In genomic region chr19:10144464-10144863, GRCm38 (mm10) we compare ENCODE assay signal across 24 mouse cellular contexts. TPM values are rescaled to one million over a fixed set of nuclear protein-coding genes. Genes with fewer than 3 reads are reported as not detected.
DNase-seq lines count a peak whose midpoint lies in the region; ATAC-seq and TF ChIP-seq lines count a peak whose summit lies in the region.
"Had no signal": no experiment of that assay in that cellular context is flagged by ENCODE, and none has a peak within 500 bp of the region (broad histone marks: within the 10 kb centered on the region; RNA-seq: fewer than 3 reads in every experiment).

No protein-coding gene starts in this region.

- no peak for TF ChIP-seq CTCF in E14TG2a.4 (conservative IDR thresholded peaks at IDR 0.05; ENCODE audit: low read length)

- WGBS in forebrain, embryonic 10.5 days: 55% methylated on average over 4 of the region's 4 CpGs
- 53% methylated on average over 4 of the region's 4 CpGs for WGBS in forebrain, embryonic 12.5 days
- 55% methylated on average over 4 of the region's 4 CpGs for WGBS in liver, embryonic 11.5 days
- whole genome bisulfite sequencing in liver, embryonic 12.5 days (ENCODE audit: insufficient replicate concordance): 55% methylated on average over 4 of the region's 4 CpGs

- H3K4me3 ChIP-seq in forebrain, embryonic 10.5 days: no peak overlapping the region
- H3K4me3 ChIP-seq in forebrain, embryonic 12.5 days (replicated peaks): no peak overlapping the region
- no peak overlapping the region for H3K4me3 ChIP-seq in liver, embryonic 11.5 days (ENCODE audit: low read depth, low read length)
- H3K4me3 ChIP-seq in liver, embryonic 12.5 days: no peak overlapping the region
- H3K4me3 ChIP-seq in E14TG2a.4 (replicated peaks; ENCODE audit: low read length): 0 out of 2 replicates have a peak overlapping the region, but pooled peaks have one; percentile 29
- H3K4me3 ChIP-seq: forebrain, embryonic 15.5 days; heart, embryonic 12.5 days; heart, embryonic 15.5 days; hindbrain, embryonic 15.5 days had no signal

- H3K27me3 ChIP-seq in forebrain, embryonic 10.5 days (ENCODE audit: poor library complexity, severe bottlenecking): no peaks in the 10 kb centered on the region
- H3K27me3 ChIP-seq in forebrain, embryonic 12.5 days: no peaks in the 10 kb centered on the region
- no peaks in the 10 kb centered on the region for H3K27me3 ChIP-seq in liver, embryonic 11.5 days (replicated peaks; ENCODE audit: control insufficient read depth, insufficient read depth, low read length)
- H3K27me3 ChIP-seq in liver, embryonic 12.5 days (replicated peaks): peaks cover 4% of the 10 kb centered on the region; the same call in 1 of the 2 replicates
- H3K27me3 ChIP-seq in E14TG2a.4 (ENCODE audit: insufficient read depth, low read length): no peaks in the 10 kb centered on the region
- H3K27me3 ChIP-seq: forebrain, embryonic 15.5 days; heart, embryonic 12.5 days; heart, embryonic 15.5 days; hindbrain, embryonic 15.5 days had no signal

- H3K36me3 ChIP-seq in forebrain, embryonic 10.5 days (replicated peaks): no peaks in the 10 kb centered on the region
- no peaks in the 10 kb centered on the region for H3K36me3 ChIP-seq in forebrain, embryonic 12.5 days (replicated peaks)
- H3K36me3 ChIP-seq in liver, embryonic 11.5 days (ENCODE audit: control insufficient read depth, insufficient read depth, low read length): no peaks in the 10 kb centered on the region
- H3K36me3 ChIP-seq in liver, embryonic 12.5 days: no peaks in the 10 kb centered on the region
- H3K36me3 ChIP-seq in E14TG2a.4 (ENCODE audit: insufficient read depth, low read length): no peaks in the 10 kb centered on the region
- H3K36me3 ChIP-seq: forebrain, embryonic 15.5 days; heart, embryonic 12.5 days; heart, embryonic 15.5 days; hindbrain, embryonic 15.5 days had no signal

- no peak overlapping the region for H3K9ac ChIP-seq in forebrain, embryonic 12.5 days
- H3K9ac ChIP-seq in liver, embryonic 11.5 days (ENCODE audit: low read depth, low read length): no peak overlapping the region
- H3K9ac ChIP-seq in liver, embryonic 12.5 days: no peak overlapping the region
- H3K9ac ChIP-seq: forebrain, embryonic 15.5 days; heart, embryonic 12.5 days; heart, embryonic 15.5 days; hindbrain, embryonic 15.5 days had no signal

- DNase-seq in forebrain, embryonic 10.5 days (ENCODE audit: extremely low spot score, low spot score): no peak
- DNase-seq in liver, embryonic 11.5 days (ENCODE audit: low spot score): peak; percentile 24
- peak; percentile 66 for DNase-seq in R1 (ENCODE audit: low read depth, low spot score)
- no peak for DNase-seq in frontal cortex, postnatal 14 days (ENCODE audit: low spot score in 2 of 2)
- no peak for DNase-seq in cerebellum, postnatal 25 days
- DNase-seq: adrenal gland, adult 2 months; adrenal gland, postnatal 14 days; B cell, adult 2 months; cerebellum, adult 11-12 months; cerebellum, adult 8-10 months; cerebellum, postnatal 10 days; gastrocnemius, postnatal 10 days; gastrocnemius, postnatal 36 days; heart, postnatal 10 days; heart, postnatal 36 days; kidney, adult 2 months had no signal

- peaks cover 35% of the 10 kb centered on the region for H3K4me1 ChIP-seq in forebrain, embryonic 10.5 days
- peaks cover 15% of the 10 kb centered on the region for H3K4me1 ChIP-seq in forebrain, embryonic 12.5 days
- no peaks in the 10 kb centered on the region; the same call in 1 of the 2 replicates for H3K4me1 ChIP-seq in liver, embryonic 11.5 days (replicated peaks; ENCODE audit: control insufficient read depth, insufficient read depth, low read length)
- peaks cover 11% of the 10 kb centered on the region for H3K4me1 ChIP-seq in liver, embryonic 12.5 days
- H3K4me1 ChIP-seq in E14TG2a.4 (replicated peaks; ENCODE audit: low read depth, low read length): peaks cover 43% of the 10 kb centered on the region
- H3K4me1 ChIP-seq: forebrain, embryonic 15.5 days; hindbrain, embryonic 15.5 days had no signal

- ATAC-seq in forebrain, embryonic 12.5 days (ENCODE audit: low FRiP score): no peak
- ATAC-seq in liver, embryonic 11.5 days (replicated peaks; ENCODE audit: low FRiP score): no peak
- ATAC-seq in liver, embryonic 12.5 days: no peak
- ATAC-seq: forebrain, embryonic 15.5 days; intestine, postnatal 0 days had no signal

- no peak overlapping the region for H3K4me2 ChIP-seq in forebrain, embryonic 12.5 days
- H3K4me2 ChIP-seq in liver, embryonic 11.5 days: no peak overlapping the region
- no peak overlapping the region for H3K4me2 ChIP-seq in liver, embryonic 12.5 days
- H3K4me2 ChIP-seq: forebrain, embryonic 15.5 days; heart, embryonic 12.5 days; heart, embryonic 15.5 days; hindbrain, embryonic 15.5 days had no signal

- peak overlapping the region; percentile 58; the same call in 1 of the 2 replicates for H3K27ac ChIP-seq in forebrain, embryonic 10.5 days
- H3K27ac ChIP-seq in forebrain, embryonic 12.5 days: no peak overlapping the region
- no peak overlapping the region for H3K27ac ChIP-seq in liver, embryonic 11.5 days (ENCODE audit: low read depth, low read length)
- H3K27ac ChIP-seq in liver, embryonic 12.5 days: no peak overlapping the region
- H3K27ac ChIP-seq: forebrain, embryonic 15.5 days; heart, embryonic 15.5 days; hindbrain, embryonic 15.5 days had no signal

- H3K9me3 ChIP-seq in forebrain, embryonic 10.5 days: no peaks in the 10 kb centered on the region
- H3K9me3 ChIP-seq in forebrain, embryonic 12.5 days: no peaks in the 10 kb centered on the region
- H3K9me3 ChIP-seq in liver, embryonic 11.5 days (ENCODE audit: control insufficient read depth, low read length): no peaks in the 10 kb centered on the region
- no peaks in the 10 kb centered on the region for H3K9me3 ChIP-seq in liver, embryonic 12.5 days (replicated peaks)
- H3K9me3 ChIP-seq in E14TG2a.4 (ENCODE audit: low read length): no peaks in the 10 kb centered on the region
- H3K9me3 ChIP-seq: forebrain, embryonic 15.5 days; heart, embryonic 12.5 days; heart, embryonic 15.5 days; hindbrain, embryonic 15.5 days had no signal

RNA-seq across cellular contexts. Expression of gene Fads1, which starts 38.2 kb away (rescaled TPM):
- polyA plus RNA-seq in forebrain, embryonic 10.5 days (2016; fragmentation: Nextera tagmentation; extraction: Ambion mirVana): 171 and 180 TPM in 2 replicates
- polyA plus RNA-seq in forebrain, embryonic 12.5 days (2016; fragmentation: Nextera tagmentation; extraction: Ambion mirVana): 187 and 195 TPM in 2 replicates
- 113 and 121 TPM in 2 replicates for polyA plus RNA-seq in liver, embryonic 11.5 days (2014; fragmentation: Nextera tagmentation; extraction: Ambion mirVana)
- polyA plus RNA-seq in liver, embryonic 12.5 days (2016; fragmentation: Nextera tagmentation; extraction: Ambion mirVana): 86.4 and 91.6 TPM in 2 replicates

RNA-seq across cellular contexts. Expression of gene Fads2, which starts 42.9 kb away (rescaled TPM):
- polyA plus RNA-seq in forebrain, embryonic 10.5 days (2016; fragmentation: Nextera tagmentation; extraction: Ambion mirVana): 188 and 201 TPM in 2 replicates
- 184 and 187 TPM in 2 replicates for polyA plus RNA-seq in forebrain, embryonic 12.5 days (2016; fragmentation: Nextera tagmentation; extraction: Ambion mirVana)
- 48.8 and 54.3 TPM in 2 replicates for polyA plus RNA-seq in liver, embryonic 11.5 days (2014; fragmentation: Nextera tagmentation; extraction: Ambion mirVana)
- 88.4 and 89.9 TPM in 2 replicates for polyA plus RNA-seq in liver, embryonic 12.5 days (2016; fragmentation: Nextera tagmentation; extraction: Ambion mirVana)

RNA-seq across cellular contexts. Expression of gene Tmem258, which starts 59.4 kb away (rescaled TPM):
- 362 and 373 TPM in 2 replicates for polyA plus RNA-seq in forebrain, embryonic 10.5 days (2016; fragmentation: Nextera tagmentation; extraction: Ambion mirVana)
- polyA plus RNA-seq in forebrain, embryonic 12.5 days (2016; fragmentation: Nextera tagmentation; extraction: Ambion mirVana): 336 and 355 TPM in 2 replicates
- polyA plus RNA-seq in liver, embryonic 11.5 days (2014; fragmentation: Nextera tagmentation; extraction: Ambion mirVana): 472 and 478 TPM in 2 replicates
- 350 and 353 TPM in 2 replicates for polyA plus RNA-seq in liver, embryonic 12.5 days (2016; fragmentation: Nextera tagmentation; extraction: Ambion mirVana)

RNA-seq across cellular contexts. Expression of gene Fen1, which starts 59.5 kb away (rescaled TPM):
- polyA plus RNA-seq in forebrain, embryonic 10.5 days (2016; fragmentation: Nextera tagmentation; extraction: Ambion mirVana): 215 and 218 TPM in 2 replicates
- polyA plus RNA-seq in forebrain, embryonic 12.5 days (2016; fragmentation: Nextera tagmentation; extraction: Ambion mirVana): 130 and 134 TPM in 2 replicates
- 215 and 236 TPM in 2 replicates for polyA plus RNA-seq in liver, embryonic 11.5 days (2014; fragmentation: Nextera tagmentation; extraction: Ambion mirVana)
- polyA plus RNA-seq in liver, embryonic 12.5 days (2016; fragmentation: Nextera tagmentation; extraction: Ambion mirVana): 198 and 200 TPM in 2 replicates

Comparison
In these comparisons a context has a peak if more than half of its experiments do, and no peak if none do; other contexts are left out.
1. DNase-seq: peak in liver, embryonic 11.5 days (single experiment) and R1 (single experiment); none in forebrain, embryonic 10.5 days (single experiment), frontal cortex, postnatal 14 days (0 of 2) and cerebellum, postnatal 25 days (0 of 2).